Mouse (Mus musculus): ENCODE measurements around the gene Angptl8. TPM values are rescaled to one million over a fixed set of nuclear protein-coding genes. Genes with fewer than 3 reads are reported as not detected.

Angptl8 gene
- not detected in 2 replicates for polyA plus RNA-seq (2012; rRNA removed)

DNA sequence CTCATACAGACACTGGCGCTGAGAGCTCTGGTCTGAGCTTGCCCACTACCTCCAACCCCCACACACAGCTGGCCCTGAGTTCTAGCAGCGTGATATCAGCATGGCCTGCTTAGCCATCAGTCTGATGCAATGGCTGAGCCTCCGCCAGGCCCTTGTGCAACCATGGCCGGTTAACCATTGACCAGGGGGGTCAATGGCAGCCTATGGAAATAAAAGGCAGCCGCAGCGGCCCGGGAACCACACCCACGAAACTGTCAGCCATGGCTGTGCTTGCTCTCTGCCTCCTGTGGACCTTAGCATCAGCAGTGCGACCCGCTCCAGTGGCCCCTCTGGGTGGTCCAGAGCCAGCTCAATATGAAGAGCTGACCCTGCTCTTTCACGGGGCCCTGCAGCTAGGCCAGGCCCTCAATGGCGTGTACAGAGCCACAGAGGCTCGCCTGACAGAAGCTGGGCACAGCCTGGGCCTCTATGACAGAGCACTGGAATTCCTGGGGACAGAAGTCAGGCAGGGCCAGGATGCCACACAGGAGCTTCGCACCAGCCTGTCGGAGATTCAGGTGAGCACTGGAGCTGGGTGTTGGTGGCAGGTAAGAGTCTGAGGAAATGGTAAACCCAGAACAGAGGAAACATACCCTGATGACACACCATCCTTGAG, at the start of gene Angptl8:
Angptl8 (plus strand) TSS at position 253 of the 655 bp plus-strand sequence.

GRCm38 (mm10) chr9:21798345-21799009, 36.8 kb upstream of the Angptl8 start, which contains the start of gene Kank2:
Gene Kank2, minus strand, starts transcription at chr9:21798744.

DNA sequence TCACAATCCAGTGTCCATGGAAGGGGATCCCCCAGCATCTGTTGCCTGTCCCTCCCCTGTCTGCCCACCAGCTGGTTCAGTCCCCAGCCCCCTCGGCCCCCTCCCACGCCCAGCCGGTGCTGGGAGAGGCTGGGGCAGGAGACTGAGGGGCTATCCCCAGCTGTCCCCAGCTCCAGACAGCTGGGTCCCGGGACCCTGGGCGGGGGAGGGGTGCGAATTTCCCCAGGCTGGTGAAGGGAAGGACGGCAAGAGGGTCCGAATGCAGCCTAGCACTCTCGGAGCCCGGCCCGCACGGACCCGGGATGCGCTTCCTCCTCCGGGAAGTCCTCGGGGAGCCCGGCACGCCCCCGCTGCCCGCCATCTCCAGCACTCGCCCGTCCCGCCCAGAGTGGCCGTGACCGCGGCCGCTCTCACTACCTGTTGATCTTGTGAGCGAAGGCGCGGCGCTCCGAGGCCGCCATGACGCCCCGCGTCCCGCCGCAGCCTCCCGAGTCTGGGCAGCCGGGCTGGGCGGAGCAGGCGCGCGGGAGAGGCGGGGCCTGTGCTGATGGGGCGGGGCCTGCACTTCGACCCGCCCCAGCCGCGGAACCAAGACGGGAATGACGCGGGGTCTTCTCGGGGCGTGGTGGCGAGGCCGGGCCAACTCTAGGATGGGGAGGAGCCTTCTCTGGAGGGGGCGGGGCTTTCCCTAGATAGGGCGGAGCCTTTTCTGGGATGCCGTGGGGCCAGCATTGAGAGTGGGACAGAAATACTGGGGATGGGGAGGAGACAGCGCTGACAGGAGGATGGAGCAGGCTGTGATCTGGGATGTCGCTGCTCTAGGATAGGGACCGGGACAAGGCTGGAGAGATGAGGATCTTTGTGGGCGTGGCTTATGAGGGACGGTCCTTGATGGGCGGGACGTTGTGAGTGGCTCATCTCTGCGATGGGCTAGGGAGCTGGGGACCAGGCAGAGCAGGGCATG, 17.1 kb downstream of the Angptl8 start, which contains the start of gene Dock6:
Dock6 (minus strand) TSS at position 508 of the 964 bp plus-strand sequence.

Other genes starting within 250 kb of the Angptl8 start
- gene Timm29, start 242.8 kb upstream of the Angptl8 start, polyA plus RNA-seq (2012; rRNA removed), result 69.6 and 69.8 TPM in 2 replicates
- gene Yipf2, start 242.7 kb upstream of the Angptl8 start, polyA plus RNA-seq (2012; rRNA removed), result 15.7 and 17.7 TPM in 2 replicates
- 132 and 146 TPM in 2 replicates for gene Smarca4, start 219.3 kb upstream of the Angptl8 start, polyA plus RNA-seq (2012; rRNA removed)
- gene Ldlr, start 112.0 kb upstream of the Angptl8 start, polyA plus RNA-seq (2012; rRNA removed), result 21.0 and 21.6 TPM in 2 replicates
- 12.6 and 14.0 TPM in 2 replicates for gene Spc24, start 75.2 kb upstream of the Angptl8 start, polyA plus RNA-seq (2012; rRNA removed)
- gene Kank2, start 36.8 kb upstream of the Angptl8 start, polyA plus RNA-seq (2012; rRNA removed), result 5.3 and 5.6 TPM in 2 replicates
- gene Dock6, start 17.1 kb downstream of the Angptl8 start, polyA plus RNA-seq (2012; rRNA removed), result 46.2 and 49.9 TPM in 2 replicates
- gene Rab3d, start 82.7 kb downstream of the Angptl8 start, polyA plus RNA-seq (2012; rRNA removed), result 32.4 and 36.8 TPM in 2 replicates
- gene Ccdc159, start 92.0 kb downstream of the Angptl8 start, polyA plus RNA-seq (2012; rRNA removed), result 21.0 and 21.3 TPM in 2 replicates
- 44.9 and 51.9 TPM in 2 replicates for gene Tmem205, start 92.0 kb downstream of the Angptl8 start, polyA plus RNA-seq (2012; rRNA removed)
- 170 and 195 TPM in 2 replicates for gene Plppr2, start 101.5 kb downstream of the Angptl8 start, polyA plus RNA-seq (2012; rRNA removed)
- gene Swsap1, start 120.2 kb downstream of the Angptl8 start, polyA plus RNA-seq (2012; rRNA removed), result 7.5 and 7.9 TPM in 2 replicates
- 1.0 and 1.5 TPM in 2 replicates for gene Epor, start 128.0 kb downstream of the Angptl8 start, polyA plus RNA-seq (2012; rRNA removed)
- gene Rgl3, start 153.9 kb downstream of the Angptl8 start, polyA plus RNA-seq (2012; rRNA removed), result 2.0 and 2.2 TPM in 2 replicates
- gene Ccdc151, start 167.1 kb downstream of the Angptl8 start, polyA plus RNA-seq (2012; rRNA removed), result 6.9 and 8.4 TPM in 2 replicates
- 90.4 and 102 TPM in 2 replicates for gene Prkcsh, start 167.3 kb downstream of the Angptl8 start, polyA plus RNA-seq (2012; rRNA removed)
- gene Elavl3, start 216.5 kb downstream of the Angptl8 start, polyA plus RNA-seq (2012; rRNA removed), result 203 and 239 TPM in 2 replicates
- gene Gm49318, start 235.7 kb downstream of the Angptl8 start, polyA plus RNA-seq (2012; rRNA removed), result not detected in 2 replicates
- gene Zfp653, start 235.9 kb downstream of the Angptl8 start, polyA plus RNA-seq (2012; rRNA removed), result 45.9 and 47.9 TPM in 2 replicates
- gene Ecsit, start 249.9 kb downstream of the Angptl8 start, polyA plus RNA-seq (2012; rRNA removed), result 47.4 and 52.9 TPM in 2 replicates

All from central nervous system, embryonic 18 days (tissue).